In genomic region chr9:32834751-32835625, GRCm38 (mm10) we compare ENCODE assay signal across 12 mouse cellular contexts.
A peak's percentile ranks its signal among the peaks of the same experiment; 100 is the strongest.
DNase-seq lines count a peak whose midpoint lies in the region; ATAC-seq lines count a peak whose summit lies in the region.
"Had no signal": no experiment of that assay in that cellular context is flagged by ENCODE, and none has a peak within 500 bp of the region (broad histone marks: within the 10 kb centered on the region; RNA-seq: fewer than 3 reads in every experiment).

No protein-coding gene starts in this region.

- no peak for ATAC-seq in forebrain, embryonic 16.5 days

- H3K4me2 ChIP-seq in forebrain, embryonic 16.5 days (ENCODE audit: low read length) = no peak overlapping the region
- H3K4me2 ChIP-seq: embryonic facial prominence, embryonic 15.5 days; liver, embryonic 13.5 days had no signal

- peak; percentile 6 for DNase-seq in kidney, adult 18-20 months
- DNase-seq in kidney, postnatal 25 days = no peak
- peak; percentile 78 for DNase-seq in embryo, embryonic 10.5 days (ENCODE audit: low spot score)
- DNase-seq in heart, adult 8-10 months (ENCODE audit: low spot score) = peak; percentile 35
- DNase-seq in limb, embryonic 10.5 days (ENCODE audit: low spot score) = peak; percentile 47
- no peak for DNase-seq in urinary bladder, adult 18-20 months (ENCODE audit: low spot score in 2 of 2)
- DNase-seq in left cerebral cortex, adult 11 months (ENCODE audit: low spot score) = no peak
- DNase-seq: cerebellum, adult 11-12 months; liver, embryonic 13.5 days; midbrain, embryonic 14.5 days had no signal

- 18% methylated on average over 13 of the region's 13 CpGs for WGBS in limb, embryonic 10.5 days
- 63% methylated on average over 13 of the region's 13 CpGs for WGBS in forebrain, embryonic 16.5 days

- H3K27me3 ChIP-seq in limb, embryonic 10.5 days (ENCODE audit: low read depth, poor library complexity, severe bottlenecking) = no peaks in the 10 kb centered on the region
- H3K27me3 ChIP-seq in forebrain, embryonic 16.5 days (replicated peaks; ENCODE audit: control insufficient read depth, insufficient read depth, low read length) = no peaks in the 10 kb centered on the region
- H3K27me3 ChIP-seq: embryonic facial prominence, embryonic 15.5 days; liver, embryonic 13.5 days had no signal

- H3K9ac ChIP-seq in forebrain, embryonic 16.5 days (replicated peaks; ENCODE audit: low read depth, low read length) = no peak overlapping the region
- H3K9ac ChIP-seq: embryonic facial prominence, embryonic 15.5 days; liver, embryonic 13.5 days had no signal

- H3K4me1 ChIP-seq in limb, embryonic 10.5 days = peaks cover 53% of the 10 kb centered on the region
- H3K4me1 ChIP-seq in forebrain, embryonic 16.5 days (replicated peaks; ENCODE audit: control insufficient read depth, insufficient read depth, low read length) = no peaks in the 10 kb centered on the region
- H3K4me1 ChIP-seq: liver, embryonic 13.5 days had no signal

- H3K9me3 ChIP-seq in limb, embryonic 10.5 days (replicated peaks) = no peaks in the 10 kb centered on the region
- H3K9me3 ChIP-seq in forebrain, embryonic 16.5 days (ENCODE audit: control insufficient read depth, low read length) = no peaks in the 10 kb centered on the region
- H3K9me3 ChIP-seq: embryonic facial prominence, embryonic 15.5 days; liver, embryonic 13.5 days had no signal

- H3K4me3 ChIP-seq in limb, embryonic 10.5 days = no peak overlapping the region; the same call in 1 of the 2 replicates
- no peak overlapping the region for H3K4me3 ChIP-seq in forebrain, embryonic 16.5 days (replicated peaks; ENCODE audit: low read length)
- H3K4me3 ChIP-seq: embryonic facial prominence, embryonic 15.5 days; liver, embryonic 13.5 days had no signal

- H3K36me3 ChIP-seq in limb, embryonic 10.5 days = no peaks in the 10 kb centered on the region
- H3K36me3 ChIP-seq in forebrain, embryonic 16.5 days (ENCODE audit: control insufficient read depth, insufficient read depth) = no peaks in the 10 kb centered on the region
- H3K36me3 ChIP-seq: embryonic facial prominence, embryonic 15.5 days; liver, embryonic 13.5 days had no signal

- peak overlapping the region; percentile 79 for H3K27ac ChIP-seq in limb, embryonic 10.5 days
- H3K27ac ChIP-seq in forebrain, embryonic 16.5 days (ENCODE audit: low read length) = no peak overlapping the region
- H3K27ac ChIP-seq: embryonic facial prominence, embryonic 15.5 days; liver, embryonic 13.5 days had no signal

Comparison
In these comparisons a context has a peak if more than half of its experiments do, and no peak if none do; other contexts are left out.
1. DNase-seq: peak in kidney, adult 18-20 months (single experiment), embryo, embryonic 10.5 days (single experiment), heart, adult 8-10 months (single experiment) and limb, embryonic 10.5 days (single experiment); none in kidney, postnatal 25 days (0 of 2), urinary bladder, adult 18-20 months (0 of 2) and left cerebral cortex, adult 11 months (single experiment).